Mouse (Mus musculus) kidney, adult 18-20 months (tissue): ENCODE measurements around the gene Dlg4.

ENCODE experiments used
- DNase-seq: peaks from one replicate; pipeline ENCODE4 v3.0.0; 2021

The Dlg4 gene

DNA sequence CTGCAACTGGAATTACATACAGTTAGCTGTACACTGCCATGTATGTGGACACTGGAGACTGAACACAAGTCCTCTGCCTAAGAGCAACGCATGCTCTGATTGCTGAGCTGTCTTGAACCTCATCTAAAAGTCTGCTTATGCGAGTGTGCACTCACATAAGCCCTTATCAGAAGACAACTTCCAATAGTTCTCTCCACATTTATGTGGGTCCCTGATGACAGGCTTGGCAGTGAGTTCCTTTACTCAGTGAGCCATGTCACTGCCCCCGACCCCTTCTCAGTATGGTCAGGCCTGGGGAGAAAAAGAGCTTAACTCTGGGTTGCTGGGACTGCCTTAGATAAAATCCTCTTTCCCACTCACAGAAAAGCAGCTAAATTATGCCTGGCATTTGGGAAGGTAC lies at the start of gene Dlg4:
Dlg4 (plus strand) TSS at position 274 of the 400 bp plus-strand sequence.
- DNase-seq = no peak

DNA sequence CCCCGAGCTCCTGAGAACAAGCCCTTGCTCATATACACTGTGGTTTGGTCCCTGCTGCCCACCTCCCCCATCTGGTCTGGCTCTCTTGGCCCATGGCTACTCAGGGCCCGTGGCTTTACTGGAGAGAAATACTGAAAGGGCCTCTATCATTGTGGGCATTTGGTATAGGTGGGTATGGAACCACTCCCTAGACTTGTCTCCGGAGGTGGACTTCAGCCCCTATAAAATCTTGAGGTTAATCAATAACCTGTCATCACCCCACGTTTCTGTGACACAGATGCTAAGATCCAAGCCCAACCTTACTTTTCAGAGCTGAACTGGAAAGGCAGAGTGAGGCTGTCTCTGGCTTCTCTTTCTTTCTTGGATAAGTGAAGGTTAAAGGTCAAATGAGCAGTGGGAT lies 47.9 kb upstream of the Dlg4 start:
- no peak for DNase-seq

- no peak for DNase-seq
Observed at GRCm38 (mm10) chr11:69970222-69970621, 46.5 kb upstream of the Dlg4 start.

DNA sequence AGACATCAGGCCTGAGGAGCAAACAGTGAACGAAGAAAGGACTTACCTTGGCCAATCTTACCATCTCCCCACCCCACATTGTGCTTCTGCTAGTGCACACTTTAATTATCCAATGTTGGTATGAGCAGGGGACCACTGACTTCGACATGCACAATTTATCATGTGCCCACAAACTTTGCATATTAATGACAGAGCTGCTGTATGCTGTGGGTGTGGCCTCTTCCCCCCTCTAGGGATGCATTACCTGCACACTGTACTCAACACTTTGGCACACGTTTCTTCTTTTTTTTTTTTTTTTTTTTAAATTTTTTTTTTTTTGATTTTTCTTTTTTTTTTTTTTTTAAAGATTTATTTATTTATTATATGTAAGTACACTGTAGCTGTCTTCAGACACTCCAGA lies 46.0 kb upstream of the Dlg4 start:
- no peak for DNase-seq

GRCm38 (mm10) chr11:69974907-69975306 lies 41.8 kb upstream of the Dlg4 start:
- DNase-seq = no peak

DNA sequence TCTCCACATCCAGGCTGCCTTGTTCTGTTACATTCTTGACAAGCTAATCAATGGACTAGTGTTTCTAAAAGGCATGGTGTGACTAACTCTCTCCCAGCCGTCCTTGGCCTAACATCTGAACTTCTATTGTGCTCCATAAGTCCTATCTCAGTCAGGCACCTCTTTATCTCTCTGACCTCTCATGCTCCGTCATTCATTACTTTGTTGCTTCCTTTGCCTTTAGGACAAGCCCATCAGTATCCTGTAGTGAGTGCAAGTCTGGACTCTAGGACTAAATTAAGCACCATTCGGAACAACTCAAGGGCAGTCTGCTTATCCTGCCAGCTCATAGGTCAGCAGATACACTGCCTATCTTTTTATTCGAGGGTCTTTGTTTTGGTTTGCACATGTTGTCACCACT lies 40.5 kb upstream of the Dlg4 start:
- no peak for DNase-seq

GRCm38 (mm10) chr11:69979827-69980195 lies 36.9 kb upstream of the Dlg4 start:
- DNase-seq = no peak

DNA sequence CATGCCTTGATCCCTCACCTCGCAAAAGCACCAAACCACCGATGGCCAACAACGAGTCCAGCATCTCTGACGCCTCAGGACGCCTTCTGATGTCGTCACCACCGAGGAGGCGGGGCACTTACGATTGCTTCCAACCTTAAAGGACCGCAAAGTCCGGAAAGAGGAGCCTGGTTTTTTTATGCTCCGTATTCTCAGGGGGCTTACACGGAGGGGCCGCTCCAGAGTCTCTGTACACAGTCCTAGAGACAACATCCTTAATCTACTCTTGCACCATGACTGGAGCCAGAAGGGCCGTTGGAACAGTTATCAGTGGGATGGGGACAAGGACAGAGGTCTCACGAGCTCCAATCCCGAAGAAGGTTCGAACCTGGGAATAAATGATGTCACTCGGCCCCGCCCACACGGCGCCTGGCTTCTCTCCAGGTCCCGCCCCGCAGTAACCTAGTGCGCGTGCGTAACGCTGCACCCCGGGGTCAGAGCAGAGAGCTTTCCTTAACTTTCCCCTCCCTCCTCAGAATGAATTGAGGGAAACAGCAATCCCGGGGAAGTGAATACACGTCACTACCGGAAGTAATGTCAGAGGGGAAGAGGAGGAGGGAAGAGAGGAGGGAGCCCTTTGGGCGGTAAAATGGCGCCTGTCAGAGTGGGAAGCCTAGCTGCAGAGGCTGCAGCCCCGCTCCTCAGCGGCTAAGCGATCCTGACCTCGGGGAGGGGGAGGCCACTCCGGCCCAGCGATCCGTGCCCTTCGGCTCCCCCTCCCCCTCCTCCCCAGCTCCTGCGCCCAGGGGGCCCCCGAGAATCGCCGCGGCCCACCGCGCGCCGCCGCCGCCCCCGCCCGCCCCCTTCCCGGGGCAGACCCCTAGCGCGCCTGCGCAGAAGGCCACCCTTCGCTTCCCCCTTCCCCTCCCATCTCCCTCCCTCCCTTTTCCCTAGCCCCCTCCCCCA lies 36.3 kb upstream of the Dlg4 start:
- peak; percentile 100 for DNase-seq

- no peak for DNase-seq
Observed at GRCm38 (mm10) chr11:69981141-69981762, 35.5 kb upstream of the Dlg4 start, which contains the start of gene Ctdnep1. Gene Ctdnep1, plus strand, starts transcription at chr11:69981156.

DNA sequence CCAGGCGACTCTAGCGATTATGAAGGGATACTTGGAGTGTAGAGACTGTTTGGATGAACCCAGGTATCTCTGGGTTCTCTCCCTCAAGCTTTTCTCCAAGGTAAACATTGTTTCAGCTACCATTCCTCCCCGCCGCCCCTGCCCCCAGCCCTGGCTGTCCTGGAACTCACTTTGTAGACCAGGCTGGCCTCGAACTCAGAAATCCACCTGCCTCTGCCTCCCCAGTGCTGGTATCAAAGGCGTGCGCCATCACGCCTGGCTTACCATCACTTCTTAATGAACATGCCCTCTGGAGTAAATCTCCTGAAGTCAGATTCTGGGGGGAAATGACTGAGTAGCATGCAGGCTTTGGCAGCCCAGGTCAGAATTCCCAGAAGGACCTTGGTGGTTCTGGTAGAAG lies 34.5 kb upstream of the Dlg4 start, which contains the start of gene Elp5:
Elp5 (minus strand) TSS at position 293 of the 400 bp plus-strand sequence.
- DNase-seq = no peak

GRCm38 (mm10) chr11:69982877-69983276 lies 33.9 kb upstream of the Dlg4 start:
- DNase-seq = no peak

- no peak for DNase-seq
Observed at GRCm38 (mm10) chr11:69983377-69983776, 33.4 kb upstream of the Dlg4 start.

- no peak for DNase-seq
Observed at GRCm38 (mm10) chr11:69984431-69984830, 32.3 kb upstream of the Dlg4 start.

GRCm38 (mm10) chr11:69989949-69990348 lies 26.8 kb upstream of the Dlg4 start:
- no peak for DNase-seq

DNA sequence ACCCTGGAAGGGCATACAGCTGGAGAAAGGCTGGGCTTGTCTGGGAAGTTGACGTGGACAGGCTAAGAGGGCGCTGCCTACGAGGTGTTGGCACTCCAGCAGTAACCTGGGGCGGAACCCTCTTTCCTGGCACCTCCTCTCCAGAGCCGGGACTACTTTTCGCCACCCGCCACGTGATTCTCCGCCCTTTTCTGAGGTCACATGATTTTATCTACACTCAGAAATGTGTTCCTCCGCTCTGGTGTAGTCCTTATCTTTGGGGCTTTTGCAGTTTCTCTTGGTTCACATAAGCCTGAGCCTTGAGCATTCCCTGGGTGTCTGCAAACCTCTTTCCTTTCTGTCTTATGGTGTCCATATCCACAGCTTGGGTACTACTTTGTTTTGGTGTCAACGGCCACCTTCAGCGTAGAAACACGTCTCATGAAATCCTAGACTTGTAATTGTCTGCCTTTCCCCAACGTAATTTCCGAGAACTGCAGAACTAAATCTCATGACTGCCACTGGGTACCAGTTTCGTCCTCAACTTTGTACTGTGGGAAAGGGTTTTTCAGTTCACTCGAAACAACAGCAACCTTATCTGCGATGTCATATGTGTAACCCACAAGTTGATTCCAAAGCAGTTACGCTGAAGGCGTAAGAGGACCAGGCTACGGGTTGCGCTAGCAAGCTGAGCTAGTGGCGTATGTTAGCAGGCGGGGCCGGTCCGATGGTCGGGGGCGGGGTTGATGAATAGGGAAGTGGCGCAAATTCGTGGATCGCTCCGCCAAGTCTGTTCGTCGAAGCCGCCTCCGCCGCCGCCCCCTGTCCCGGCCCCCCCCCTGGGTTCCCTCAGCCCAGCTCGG lies 25.7 kb upstream of the Dlg4 start, which contains the start of gene Gabarap:
Gabarap (plus strand) TSS at position 294 of the 842 bp plus-strand sequence.
- peak; percentile 97 for DNase-seq

- no peak for DNase-seq
Observed at GRCm38 (mm10) chr11:69991711-69992110, 25.0 kb upstream of the Dlg4 start.

DNA sequence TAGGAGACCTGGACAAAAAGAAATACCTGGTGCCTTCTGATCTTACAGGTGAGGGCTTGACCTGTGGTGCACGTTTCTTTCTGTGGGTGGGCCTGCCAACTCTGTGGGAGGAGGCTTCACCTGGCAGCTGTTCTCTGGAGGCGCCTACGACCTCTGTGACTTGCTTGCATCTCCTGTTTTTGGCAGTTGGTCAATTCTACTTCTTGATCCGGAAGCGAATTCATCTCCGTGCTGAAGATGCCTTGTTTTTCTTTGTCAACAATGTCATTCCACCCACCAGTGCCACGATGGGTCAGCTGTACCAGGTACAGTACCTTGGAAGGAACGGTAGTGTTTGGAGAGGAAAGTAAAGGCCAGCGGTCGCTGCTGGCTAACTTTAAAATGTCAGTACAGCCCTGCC lies 24.3 kb upstream of the Dlg4 start:
- DNase-seq = peak; percentile 40

DNA sequence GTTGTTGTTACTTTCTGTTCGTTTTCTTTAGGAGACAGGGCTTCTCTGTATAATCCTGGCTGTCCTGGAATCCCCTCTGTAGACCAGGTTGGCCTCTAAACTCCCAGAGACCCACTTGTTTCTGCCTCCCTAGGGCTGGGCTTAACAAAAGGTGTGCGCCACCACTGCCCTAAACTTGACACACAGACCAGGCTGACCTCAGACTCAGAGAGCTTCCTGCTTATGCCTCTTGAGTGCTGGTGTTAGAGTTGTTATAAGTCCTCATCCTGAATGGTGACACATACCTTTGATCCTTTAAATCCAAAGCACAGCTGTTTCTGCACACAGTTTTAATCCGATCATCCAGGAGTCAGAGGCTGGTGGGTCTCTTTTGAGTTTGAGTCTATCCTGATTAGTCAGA lies 23.8 kb upstream of the Dlg4 start:
- DNase-seq = no peak

GRCm38 (mm10) chr11:69994401-69995090 lies 22.2 kb upstream of the Dlg4 start:
- DNase-seq = no peak

- DNase-seq = peak; percentile 95
Observed at GRCm38 (mm10) chr11:69995391-69995960, 21.3 kb upstream of the Dlg4 start, which contains the start of gene Phf23. Gene Phf23, plus strand, starts transcription at chr11:69995777.

GRCm38 (mm10) chr11:69996161-69997061 lies 20.3 kb upstream of the Dlg4 start:
- peak; percentile 54 for DNase-seq
